Mouse (Mus musculus) left cerebral cortex, adult 8-10 months (tissue): ENCODE data around the gene Gm20877. TPM values are rescaled to one million over a fixed set of nuclear protein-coding genes. Genes with fewer than 3 reads are reported as not detected.
"Not testable (repeated sequence)": the region's sequence is repeated elsewhere in the genome, so short reads cannot be mapped to it uniquely, and the experiment has no call there.

ENCODE experiments used
- DNase-seq, 2 experiments: peaks; one replicate each; pipeline ENCODE4 v3.0.0; 2022; ENCODE audit warnings: low spot score in 2 of 2
- total RNA-seq, 4 experiments: library from RNA; stranded (reverse); gene quantifications; 2 replicates each; pipeline ENCODE4 v1.2.4; 2022

The Gm20877 gene
- not detected for total RNA-seq

DNA sequence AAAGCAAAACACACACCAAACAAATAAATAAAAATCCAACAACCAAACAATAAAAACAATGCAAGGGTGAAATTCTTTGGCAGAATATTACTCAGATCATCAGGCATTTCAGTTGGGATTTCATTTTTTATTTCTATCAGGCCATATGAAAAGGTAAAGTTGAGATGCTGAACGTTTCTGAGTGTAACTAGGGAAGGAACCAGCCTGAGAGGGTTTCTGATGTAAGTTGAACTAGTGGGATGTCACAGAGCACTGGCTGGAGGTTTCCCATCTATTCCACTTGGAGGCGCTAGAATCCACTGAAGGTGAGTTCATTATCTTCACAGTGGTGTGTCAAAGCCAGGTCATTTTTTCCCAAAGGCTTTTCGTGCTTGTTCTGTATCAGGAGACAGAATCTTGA is at the start of gene Gm20877:
Gene Gm20877, plus strand, starts transcription at position 301 of the 400 bp plus-strand sequence.
- not testable (repeated sequence) for DNase-seq
